Mouse (Mus musculus): ENCODE measurements around the gene Gm28048.

Gene Gm28048

DNA sequence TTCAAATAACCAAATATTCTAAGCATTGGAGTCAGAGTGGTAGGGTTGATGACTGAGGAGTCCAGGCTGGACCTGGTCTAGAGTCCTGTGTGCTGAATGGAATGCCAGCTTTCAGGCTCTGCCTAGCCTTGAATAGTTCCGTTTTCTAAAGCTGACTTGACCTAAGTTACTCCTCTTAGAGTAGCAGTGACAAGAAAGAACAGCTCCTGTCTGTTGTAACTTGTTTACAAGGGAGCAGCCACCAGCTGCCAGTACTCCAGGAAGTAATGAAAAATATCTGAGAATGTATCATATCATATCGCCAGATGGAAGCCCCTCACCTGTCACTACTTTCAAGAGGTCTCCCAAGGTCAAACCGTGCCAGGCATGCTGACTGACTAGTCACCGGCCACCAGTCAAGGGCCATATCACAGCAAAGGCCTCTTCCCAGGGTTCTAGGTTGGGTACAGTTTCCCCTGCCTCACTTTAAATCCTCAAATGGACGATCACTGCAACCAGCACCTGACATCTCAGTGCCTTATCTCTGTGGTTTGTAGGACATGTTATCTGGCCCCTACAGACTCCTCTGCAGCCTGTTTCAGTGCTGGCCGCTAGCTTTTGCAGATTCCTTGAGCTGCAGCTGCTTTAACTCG, 172.3 kb downstream of the Gm28048 start:
- no peak for DNase-seq (ENCODE audit: low read depth, low spot score)

DNA sequence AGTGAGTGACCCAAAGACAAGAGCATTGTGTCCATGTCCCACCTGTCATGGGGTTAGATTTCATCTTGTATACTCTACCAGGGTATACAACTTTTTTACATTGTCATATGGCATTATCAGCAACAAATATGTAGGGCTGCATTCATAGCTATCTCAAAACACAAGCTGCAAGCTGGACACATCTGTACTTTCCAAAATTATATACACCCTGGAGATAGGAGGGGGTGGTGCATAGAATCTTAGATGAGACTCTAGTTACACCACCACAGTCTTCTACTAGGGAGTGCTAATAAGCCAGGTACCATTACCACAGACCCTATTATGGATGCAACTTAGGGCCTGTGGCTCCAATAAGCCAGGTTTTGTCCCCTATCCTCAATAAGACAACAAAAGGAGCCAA, 173.8 kb downstream of the Gm28048 start:
- DNase-seq (ENCODE audit: low read depth, low spot score) = no peak

DNA sequence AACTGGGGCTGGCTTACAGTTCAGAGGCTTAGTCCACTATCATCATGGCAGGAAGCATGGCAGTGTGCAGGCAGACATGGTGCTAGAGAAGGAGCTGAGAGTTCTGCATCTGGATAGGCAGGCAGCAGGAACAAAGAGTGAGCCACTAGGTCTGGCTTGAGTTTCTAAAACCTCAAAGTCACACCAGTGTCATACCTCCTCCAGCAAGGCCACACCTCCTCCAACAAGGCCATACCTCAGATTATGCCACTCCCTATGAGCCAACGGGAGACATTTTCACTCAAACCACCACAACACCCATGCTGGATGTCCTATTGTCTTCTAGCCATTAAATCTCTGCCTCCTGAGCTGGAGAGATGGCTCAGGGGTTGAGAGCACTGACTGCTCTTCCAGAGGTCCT, 176.7 kb downstream of the Gm28048 start:
- DNase-seq (ENCODE audit: low read depth, low spot score) = no peak

DNA sequence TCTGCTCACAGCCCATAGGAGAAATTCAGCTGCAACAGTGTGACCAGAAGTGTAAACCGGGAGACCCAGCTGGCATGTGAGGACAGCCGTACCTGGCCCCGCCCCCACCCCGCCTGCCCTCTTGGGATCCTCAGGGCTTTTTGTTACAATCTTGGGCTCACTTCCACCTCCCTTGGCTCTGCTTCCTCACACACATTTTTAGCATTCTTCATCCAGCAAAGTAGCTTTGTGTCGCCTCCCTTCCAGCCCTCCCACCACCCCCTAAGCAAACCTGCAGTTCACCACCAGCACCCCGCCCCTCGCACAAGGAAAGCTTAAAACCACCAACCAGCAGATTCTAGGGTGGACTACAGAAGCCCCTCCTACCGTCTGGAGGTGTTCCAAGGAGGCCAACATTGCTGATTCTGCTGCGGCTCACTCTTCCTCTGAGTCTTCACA, 181.9 kb downstream of the Gm28048 start:
- no peak for DNase-seq (ENCODE audit: low read depth, low spot score)

DNA sequence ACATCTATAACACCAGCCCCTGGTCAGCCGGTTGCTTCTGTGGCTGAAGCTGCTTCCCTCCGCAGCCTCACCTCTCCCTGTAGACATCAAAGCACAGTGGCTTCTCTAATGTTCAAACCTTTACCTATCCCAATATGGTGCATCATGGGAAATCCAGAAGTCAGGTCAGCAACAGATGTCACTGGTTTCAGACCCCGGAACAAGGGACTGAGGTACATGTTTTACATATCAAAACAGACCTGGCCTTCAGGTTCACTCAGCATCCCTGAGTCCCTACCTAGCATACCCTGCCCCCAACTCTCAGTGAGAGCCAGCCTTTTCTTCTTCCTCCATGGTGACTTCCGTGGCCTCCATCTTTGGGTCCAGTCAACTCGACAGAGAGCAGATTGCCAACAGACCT, 183.0 kb downstream of the Gm28048 start:
- no peak for DNase-seq (ENCODE audit: low read depth, low spot score)

DNA sequence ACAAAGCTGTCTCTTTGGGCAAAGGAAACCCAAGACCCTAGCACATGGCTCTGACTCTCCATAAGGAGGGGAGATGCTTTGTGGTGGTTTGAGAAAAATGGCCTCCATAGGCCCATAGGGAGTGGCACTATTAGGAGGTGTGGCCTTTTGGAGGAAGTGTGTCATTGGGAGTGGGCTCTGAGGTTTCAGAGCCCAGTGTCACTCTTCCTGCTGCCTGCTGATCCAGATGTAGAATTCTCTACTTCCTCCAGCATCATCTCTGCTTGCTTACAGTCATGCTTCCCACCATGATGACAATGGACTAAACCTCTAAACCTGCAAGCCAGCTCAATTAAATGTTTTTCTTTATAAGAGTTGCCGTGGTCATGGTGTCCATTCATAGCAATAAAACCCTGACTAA, 187.2 kb downstream of the Gm28048 start:
- DNase-seq (ENCODE audit: low read depth, low spot score) = no peak

DNA sequence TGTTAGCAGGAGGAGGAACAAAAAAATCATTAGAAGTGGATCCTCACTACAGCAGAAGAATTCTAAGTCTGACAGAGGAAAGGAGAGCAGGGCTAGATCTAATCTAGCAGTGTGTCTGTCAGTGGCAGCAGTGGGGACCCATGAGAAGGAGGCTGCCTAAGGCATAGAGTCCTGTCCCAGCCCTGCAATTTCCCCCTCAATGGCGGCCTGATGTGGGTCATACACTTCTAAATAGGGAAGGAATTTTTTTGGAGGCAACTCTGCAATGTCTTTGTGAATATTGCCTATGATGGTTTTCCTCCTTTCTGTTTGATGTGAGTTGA, 188.0 kb downstream of the Gm28048 start:
- DNase-seq (ENCODE audit: low read depth, low spot score) = no peak

DNA sequence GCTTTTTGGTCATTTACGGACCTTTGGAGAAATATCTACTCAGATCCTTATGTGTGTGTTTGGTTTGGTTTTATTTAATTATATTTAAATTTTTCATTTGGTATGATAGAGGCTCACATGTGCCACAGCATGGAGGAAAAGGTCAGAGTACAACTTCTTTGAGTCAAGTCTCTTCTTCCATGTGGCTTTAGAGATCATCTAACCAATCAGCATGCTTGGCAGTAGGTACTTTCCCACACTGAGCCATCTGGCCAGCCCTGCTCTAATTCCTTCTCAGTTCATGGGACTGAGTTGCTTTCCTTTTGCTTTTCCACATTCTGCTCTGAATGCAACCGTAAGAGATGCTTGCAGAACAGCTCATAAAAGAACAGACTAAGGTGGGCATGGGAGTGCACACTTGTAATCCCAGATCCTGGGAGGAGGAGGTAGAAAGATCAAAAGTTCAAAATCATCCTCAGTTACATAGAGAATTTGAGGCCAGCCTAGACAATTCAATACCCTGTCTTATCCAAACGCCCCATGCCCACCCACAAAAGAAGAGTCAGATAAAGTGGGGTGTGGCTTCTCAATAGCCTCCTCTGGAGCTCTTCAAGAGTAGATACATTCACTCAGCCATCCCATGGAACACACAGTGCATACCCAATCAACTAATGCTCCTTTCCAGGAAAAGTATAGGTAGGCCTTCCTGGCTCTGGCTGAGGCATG, 188.6 kb downstream of the Gm28048 start:
- DNase-seq (ENCODE audit: low read depth, low spot score) = no peak

DNA sequence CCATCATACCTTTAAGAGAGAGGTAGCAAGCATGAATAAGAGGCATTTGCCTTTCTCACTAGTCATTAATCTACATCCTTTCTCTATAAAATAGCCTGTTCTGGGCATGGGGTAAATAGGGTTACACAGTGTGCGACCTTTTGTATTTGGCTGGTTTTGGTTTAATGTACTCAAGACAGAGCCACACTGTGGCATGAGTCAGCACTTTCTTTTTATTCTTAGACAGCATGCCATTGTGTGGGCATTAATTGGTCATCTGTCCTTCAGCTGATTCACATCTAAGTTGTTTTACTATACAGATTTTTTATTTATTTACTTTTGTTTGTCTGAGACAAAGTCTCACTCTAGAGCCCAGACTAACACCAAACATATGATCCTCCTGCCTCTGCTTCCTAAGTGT, 189.7 kb downstream of the Gm28048 start:
- DNase-seq (ENCODE audit: low read depth, low spot score) = no peak

DNA sequence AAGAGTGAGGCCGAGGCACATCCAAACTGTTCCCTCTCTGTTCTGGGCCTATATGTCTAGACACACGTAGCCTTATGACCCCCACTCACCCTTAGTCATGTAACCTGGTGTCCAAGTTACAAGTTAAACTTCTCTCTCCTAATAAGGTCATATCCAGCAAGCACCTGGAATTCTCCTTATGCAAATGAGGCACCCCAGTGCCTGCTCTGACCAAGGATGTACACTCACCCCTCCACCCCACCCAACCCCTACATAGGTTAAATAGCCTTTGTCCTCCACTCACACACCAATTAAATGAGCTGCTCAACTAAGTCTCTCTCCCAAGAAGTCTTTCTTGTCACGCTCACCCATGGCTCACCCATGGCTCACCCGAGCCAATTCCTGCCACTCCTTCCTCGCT, 190.2 kb downstream of the Gm28048 start:
- no peak for DNase-seq (ENCODE audit: low read depth, low spot score)

DNA sequence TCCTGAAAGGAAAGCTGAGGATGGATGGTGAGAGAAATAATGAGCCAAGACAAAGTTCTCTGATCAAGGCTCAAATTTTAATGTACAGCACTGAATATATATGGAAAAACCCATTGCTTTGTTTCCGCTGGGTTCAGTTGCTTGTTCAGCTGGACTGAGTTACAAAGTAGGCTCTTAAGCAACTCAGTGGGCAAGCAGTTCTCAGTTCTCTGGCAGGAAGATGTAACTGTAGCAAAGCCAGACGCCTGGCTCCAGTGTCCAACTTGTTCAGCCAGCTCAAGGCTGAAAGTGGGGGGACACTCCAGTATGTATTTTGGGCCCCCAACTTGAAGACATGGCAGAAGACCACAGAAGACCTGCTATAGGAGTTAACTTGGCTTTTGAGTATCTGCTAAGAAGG, 194.1 kb downstream of the Gm28048 start:
- DNase-seq (ENCODE audit: low read depth, low spot score) = no peak
